Mouse (Mus musculus): Measurements from ENCODE around the gene Ptdss2.

GRCm38 (mm10) chr7:141169866-141170265 is 47.7 kb downstream of the Ptdss2 start:
- no peak for TF ChIP-seq POLR2A (IDR thresholded peaks at IDR 0.05; ENCODE audit: insufficient read depth, low read depth, low read length)
- no peak for TF ChIP-seq CTCF (IDR thresholded peaks at IDR 0.05; ENCODE audit: insufficient read depth, low read depth, low read length)
